Mouse (Mus musculus): ENCODE measurements around the gene Anapc11.

- TF ChIP-seq GATA1 (IDR thresholded peaks at IDR 0.05; ENCODE audit: borderline replicate concordance, low read length) = no peak
- TF ChIP-seq CTCF (IDR thresholded peaks at IDR 0.05; ENCODE audit: low read depth, low read length) = no peak
Measured at GRCm38 (mm10) chr11:120571754-120572416, 26.3 kb upstream of the Anapc11 start.
